Mouse (Mus musculus) urinary bladder, postnatal 36 days (tissue): ENCODE measurements at regions not wholly inside any gene's neighbourhood (a gene's known extent, or its start where the extent isn't known, plus 50 kb on each side); places are given as distances from the start of the nearest gene placed in this dataset.

ENCODE experiments used
- DNase-seq, 2 experiments: peaks; one replicate each; pipeline ENCODE4 v3.0.0; 2022; ENCODE audit warnings: low spot score in 2 of 2, mixed read lengths in 1 of 2

DNA sequence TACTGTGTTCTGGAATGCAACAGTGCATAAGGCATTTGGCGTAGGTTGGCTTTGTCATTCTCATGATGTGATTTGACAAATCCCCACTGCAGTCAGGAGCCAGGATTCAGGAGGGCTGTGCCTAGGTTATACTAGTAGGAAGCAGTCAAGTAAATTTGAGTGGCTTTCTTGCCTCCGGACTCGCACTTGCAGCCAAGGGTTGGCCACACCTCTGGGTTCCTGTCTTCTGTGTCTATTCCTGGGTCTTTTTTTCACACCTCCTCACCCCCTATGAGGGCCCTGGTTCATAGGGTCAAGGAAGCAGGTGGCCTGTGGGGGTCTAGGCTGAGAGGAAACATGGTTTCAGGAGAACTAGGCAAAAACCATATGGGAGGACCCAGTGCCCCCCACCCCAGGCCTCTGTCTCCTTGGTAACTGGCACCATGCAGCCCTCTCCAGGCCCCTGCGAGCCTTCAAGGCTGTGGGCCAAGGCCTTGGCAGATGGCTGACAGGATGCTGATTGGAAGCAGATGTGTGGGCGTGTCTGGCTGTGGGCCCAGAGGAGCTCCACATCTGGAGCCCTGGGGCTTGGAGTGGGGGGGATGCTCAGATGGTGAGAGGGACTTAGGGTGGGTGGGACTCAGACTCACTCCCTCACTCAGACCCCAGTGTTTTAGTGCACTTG lies 195.7 kb downstream of the Rgs3 start:
- peak in 1 of 2 experiments; percentile 59 for DNase-seq

- DNase-seq = no peak
Measured at GRCm38 (mm10) chr4:62756721-62757206, 197.1 kb downstream of the Rgs3 start.

DNA sequence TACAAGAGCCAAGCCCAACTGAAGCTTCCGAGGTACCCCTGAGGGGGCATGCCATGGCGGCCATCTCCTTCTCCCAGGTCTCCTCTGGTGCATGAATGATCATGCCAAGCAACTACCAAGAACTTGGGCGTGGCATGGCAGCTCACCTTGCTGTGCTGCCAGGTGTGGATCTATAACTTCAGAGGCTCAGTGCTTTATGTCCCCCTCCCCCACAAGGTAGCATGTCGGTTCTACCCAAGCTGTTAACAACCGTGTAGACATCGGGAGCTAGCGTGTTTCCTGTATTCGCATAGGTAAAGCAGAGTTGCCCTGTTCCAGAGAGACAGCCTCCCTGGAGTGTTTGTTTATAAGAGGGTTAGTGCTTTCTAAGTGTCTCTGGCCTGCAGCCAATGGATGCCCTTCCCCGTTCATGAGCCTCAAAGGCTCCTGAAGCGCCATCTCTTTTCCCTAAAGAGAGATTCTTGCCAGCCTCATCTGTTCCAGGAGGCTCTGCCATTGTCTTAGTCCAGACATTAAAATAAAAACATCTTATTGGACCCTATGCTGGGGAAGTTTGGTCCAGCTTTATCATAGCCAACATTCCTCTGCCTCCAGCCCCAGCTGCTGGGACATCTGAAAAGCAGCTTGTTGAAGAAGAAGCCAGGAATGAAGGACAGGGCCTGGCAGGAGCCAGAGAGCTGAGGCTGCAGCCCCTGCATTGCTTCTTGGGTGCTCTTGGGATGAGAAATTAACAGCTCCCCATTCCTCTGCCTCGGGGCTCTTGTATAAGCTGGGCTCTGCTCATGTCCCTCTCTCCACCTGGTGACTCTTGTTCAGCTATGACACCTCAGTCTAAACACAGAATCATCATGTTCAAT lies 201.3 kb downstream of the Rgs3 start:
- no peak for DNase-seq

GRCm38 (mm10) chr4:62761672-62762071 lies 202.0 kb downstream of the Rgs3 start:
- DNase-seq = peak; percentile 76 to 79

- peak; percentile 78 to 86 for DNase-seq
Measured at GRCm38 (mm10) chr4:62763990-62764389, 201.4 kb upstream of the Zfp618 start.

GRCm38 (mm10) chr4:62769469-62770234 lies 195.7 kb upstream of the Zfp618 start:
- no peak for DNase-seq

DNA sequence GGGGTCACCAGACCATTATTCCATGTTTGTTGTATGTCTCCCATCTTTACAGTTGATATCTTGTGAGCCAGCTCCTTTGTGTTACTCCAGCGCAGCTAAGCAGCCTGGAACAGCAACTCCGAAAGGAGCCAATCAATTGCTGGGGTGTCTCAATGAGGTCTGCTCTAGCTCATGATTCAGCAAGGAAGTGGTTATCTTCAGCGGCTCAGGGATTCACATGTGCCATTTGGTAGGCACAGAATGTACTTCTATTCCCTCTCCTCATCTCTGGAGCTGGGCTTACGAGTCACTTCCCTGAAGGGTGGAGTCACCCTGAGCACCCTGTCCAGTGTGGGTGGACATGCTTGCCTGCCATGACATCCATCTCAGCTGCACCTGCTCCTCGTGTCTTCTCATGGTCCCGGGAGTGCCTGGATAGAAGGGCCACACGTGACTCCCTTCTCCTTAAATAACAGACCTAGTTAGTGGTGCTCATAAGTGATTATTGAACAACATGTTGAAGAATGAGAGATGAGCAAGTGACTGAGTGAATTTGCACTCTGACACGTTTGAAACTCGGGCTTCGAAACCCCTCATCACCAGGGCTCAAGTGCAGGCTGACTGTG lies 190.3 kb upstream of the Zfp618 start:
- DNase-seq = no peak

DNA sequence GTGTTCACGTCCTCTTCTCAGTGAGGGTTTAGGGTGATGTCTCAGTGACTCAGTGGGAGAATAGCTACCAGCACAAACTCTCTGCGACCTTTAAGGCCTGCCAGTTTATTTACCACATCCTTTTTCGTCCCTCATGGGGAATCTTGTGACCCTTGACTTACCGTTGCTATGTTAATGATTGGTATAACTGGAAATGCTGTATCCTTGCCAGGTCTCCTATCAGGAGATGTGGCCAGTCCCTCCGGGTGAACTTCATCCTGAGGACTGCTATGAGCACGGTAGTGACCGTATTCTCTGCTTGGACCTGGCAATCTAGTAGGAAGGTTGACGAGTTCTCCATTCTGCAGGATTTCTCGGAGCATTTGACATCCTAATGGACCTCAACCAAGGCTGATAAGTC lies 188.5 kb upstream of the Zfp618 start:
- DNase-seq = no peak

DNA sequence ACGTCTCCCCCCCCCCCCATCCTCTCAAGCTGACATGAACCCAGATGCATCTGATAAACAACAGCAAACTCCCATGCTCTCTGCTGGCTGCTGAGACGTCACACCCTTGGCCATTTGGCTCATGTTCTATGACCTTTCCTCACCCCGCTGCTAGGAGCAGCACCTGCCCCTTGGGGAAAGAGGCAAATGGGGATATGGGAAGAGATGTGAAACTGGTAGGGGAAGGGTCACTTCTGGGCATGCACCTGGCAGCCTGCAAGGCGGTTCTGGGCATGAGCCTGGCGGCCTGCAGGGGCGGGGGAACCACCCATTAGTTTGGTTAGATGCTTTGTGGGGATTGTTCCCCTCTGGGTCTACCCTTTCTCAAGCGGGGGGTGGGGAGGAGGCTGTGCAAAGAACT lies 187.9 kb upstream of the Zfp618 start:
- DNase-seq = no peak

GRCm38 (mm10) chr4:62778621-62779020 lies 186.8 kb upstream of the Zfp618 start:
- DNase-seq = no peak

- peak; percentile 74 to 84 for DNase-seq
Measured at GRCm38 (mm10) chr4:62780409-62780808, 185.0 kb upstream of the Zfp618 start.

DNA sequence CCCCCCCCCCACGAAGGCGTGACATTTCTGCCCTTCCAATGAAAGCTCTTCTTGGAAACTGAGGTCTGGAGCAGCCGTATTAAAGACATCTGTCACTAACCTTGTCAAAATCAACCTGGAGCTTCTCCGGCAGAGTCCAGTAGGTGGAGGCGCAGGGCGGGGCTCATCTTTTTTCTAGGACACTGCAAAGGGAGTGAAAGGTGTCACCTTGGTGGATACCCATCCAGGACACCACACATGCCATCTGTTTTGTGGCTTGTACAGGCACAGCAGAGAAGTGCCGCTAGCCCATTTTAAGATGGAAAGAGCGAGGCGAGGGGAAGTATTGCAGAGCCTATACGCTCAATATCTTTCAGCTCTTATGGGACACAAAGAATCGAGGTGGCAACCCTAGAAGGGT lies 184.5 kb upstream of the Zfp618 start:
- no peak for DNase-seq

DNA sequence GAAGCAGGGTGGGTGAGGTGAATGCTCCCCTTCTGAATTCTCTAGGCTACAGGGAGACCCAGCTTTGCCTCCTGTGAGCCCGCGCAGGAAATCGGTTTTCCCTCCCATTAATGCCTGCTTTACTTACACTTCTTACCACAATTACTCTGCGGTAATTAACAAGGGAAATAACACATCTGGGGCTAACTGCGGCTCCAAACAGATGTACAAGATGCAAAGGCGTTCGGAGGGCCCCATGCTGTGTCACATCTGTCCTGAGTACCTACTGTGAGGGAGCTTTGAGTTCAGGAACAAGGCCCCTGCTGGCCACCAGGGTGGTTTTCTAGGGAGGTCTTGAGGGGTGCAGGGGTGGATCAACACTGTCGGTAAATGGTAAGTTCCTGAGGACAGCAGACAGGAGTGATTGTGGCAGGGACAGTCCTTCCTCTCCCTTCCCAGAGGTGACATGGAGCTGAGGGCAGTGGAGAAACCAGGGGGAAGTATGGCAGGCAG lies 184.0 kb upstream of the Zfp618 start:
- DNase-seq = no peak

- DNase-seq = no peak
Measured at GRCm38 (mm10) chr4:62785711-62786110, 179.7 kb upstream of the Zfp618 start.

DNA sequence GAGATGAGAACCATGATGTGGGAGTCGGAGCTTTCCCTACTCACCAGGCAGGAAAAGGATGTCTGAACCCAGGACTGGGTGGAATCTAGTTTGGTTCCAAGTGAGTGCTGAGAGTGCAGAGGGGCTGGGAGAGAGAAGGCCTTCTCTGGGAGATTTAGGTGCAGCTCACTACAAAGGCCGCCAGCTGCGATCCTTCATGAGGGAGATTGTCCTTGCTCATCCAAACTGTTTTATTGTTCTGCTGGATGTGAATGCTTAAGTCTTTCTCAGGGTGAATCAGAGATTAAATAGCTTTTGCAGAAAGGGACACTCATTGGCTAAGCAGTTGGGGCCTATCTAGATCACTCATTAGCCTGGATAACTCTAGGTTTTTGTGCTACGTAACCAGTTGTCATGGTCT lies 175.7 kb upstream of the Zfp618 start:
- DNase-seq = no peak

- DNase-seq = no peak
Measured at GRCm38 (mm10) chr4:62793582-62793981, 171.8 kb upstream of the Zfp618 start.

DNA sequence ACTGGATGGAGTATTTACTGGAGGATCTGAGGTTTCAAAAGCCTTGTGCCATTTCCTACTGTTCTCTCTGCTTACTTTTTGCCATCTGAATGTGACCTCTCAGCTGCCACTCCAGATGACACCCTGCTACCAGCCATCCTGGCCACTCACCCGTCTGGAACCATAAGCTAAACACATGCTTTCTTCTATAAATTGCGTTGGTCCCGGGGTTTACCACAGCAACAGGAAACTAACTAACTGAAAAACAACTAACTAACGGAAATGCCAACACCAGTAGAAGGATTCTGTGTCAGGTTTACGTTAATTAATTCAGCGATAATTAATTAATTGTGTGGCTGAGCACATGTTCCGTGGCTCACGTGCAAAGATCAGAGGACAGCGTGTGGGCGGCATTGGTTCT lies 169.8 kb upstream of the Zfp618 start:
- no peak for DNase-seq

DNA sequence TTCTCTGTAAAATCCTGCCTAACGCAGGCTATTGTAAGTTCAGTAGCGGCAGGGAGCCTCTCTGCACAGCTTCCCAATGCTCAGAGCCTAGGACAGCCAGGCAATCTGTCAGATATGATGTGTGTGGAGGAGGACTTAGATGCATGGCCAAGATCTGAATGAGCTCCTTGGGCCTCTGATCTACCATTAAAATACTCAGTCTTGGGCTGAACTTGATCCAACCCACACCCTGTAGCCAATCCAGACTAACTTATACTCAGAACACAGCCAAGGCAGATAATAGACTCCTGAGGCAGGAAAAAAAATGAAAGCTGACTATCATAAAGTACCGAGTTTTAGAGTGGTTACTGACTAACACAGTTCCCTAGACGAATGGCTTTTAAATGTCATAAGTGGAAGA lies 165.4 kb upstream of the Zfp618 start:
- DNase-seq = no peak

- DNase-seq = peak in 1 of 2 experiments; percentile 11
Measured at GRCm38 (mm10) chr4:62805841-62806240, 159.5 kb upstream of the Zfp618 start.

GRCm38 (mm10) chr4:62806786-62807185 lies 158.6 kb upstream of the Zfp618 start:
- DNase-seq = no peak

DNA sequence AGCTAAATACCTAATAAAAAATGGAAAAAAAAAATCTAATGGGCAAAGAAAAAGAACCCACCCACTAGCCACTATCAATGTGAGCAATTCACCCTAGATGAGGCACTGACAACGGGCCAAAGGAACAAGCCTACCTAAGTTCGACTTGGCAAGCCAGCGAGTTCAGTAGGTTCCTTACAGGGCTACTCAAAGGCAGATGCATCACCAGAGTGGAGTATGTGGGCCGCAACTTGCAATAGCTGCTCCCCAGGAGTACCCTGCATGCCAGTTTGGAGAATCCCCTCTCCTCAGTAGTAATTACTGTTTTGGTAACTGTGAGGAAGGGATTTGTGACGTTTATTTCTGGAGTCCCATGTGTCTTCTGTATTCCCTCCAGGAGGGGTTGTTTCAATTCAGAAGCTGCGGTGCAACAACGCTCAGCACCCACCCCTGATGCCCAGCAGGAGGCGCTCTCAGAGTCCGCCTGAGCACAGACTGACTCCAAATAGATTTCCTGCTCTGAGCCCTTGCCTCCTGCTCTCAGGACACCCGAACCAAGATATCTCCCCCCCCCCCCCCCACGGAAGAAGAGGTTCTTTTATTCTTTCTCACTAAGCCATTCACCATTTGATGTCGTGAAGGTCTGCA lies 157.3 kb upstream of the Zfp618 start:
- no peak for DNase-seq
